Mouse (Mus musculus) c-Kit-positive CD71-positive TER-119-positive erythroid progenitor cells, embryonic 14.5 days (primary cell): ENCODE measurements around the gene Pgf.
"Not testable (repeated sequence)": the region's sequence is repeated elsewhere in the genome, so short reads cannot be mapped to it uniquely, and the experiment has no call there.

Experiments
- DNase-seq: peaks from one replicate; pipeline ENCODE4 v3.0.0-alpha.2; 2013; ENCODE audit warnings: low spot score

Gene Pgf

GRCm38 (mm10) chr12:85157797-85158460 lies 19.7 kb downstream of the Pgf start:
- no peak for DNase-seq

- DNase-seq, result no peak
Observed at GRCm38 (mm10) chr12:85156324-85156723, 21.3 kb downstream of the Pgf start.

- DNase-seq, result no peak
Observed at GRCm38 (mm10) chr12:85153011-85153410, 24.6 kb downstream of the Pgf start.

- peak; percentile 35 for DNase-seq
Observed at GRCm38 (mm10) chr12:85151002-85151774, 26.4 kb downstream of the Pgf start, which contains the start of gene Rps6kl1. TSS of gene Rps6kl1 (minus strand) at chr12:85151264.

- DNase-seq, result no peak
Observed at GRCm38 (mm10) chr12:85150321-85151001, 27.1 kb downstream of the Pgf start.

GRCm38 (mm10) chr12:85146881-85147280 lies 30.7 kb downstream of the Pgf start:
- no peak for DNase-seq

- DNase-seq, result no peak
Observed at GRCm38 (mm10) chr12:85146355-85146754, 31.2 kb downstream of the Pgf start.

GRCm38 (mm10) chr12:85145630-85146029 lies 32.0 kb downstream of the Pgf start:
- DNase-seq, result no peak

- no peak for DNase-seq
Observed at GRCm38 (mm10) chr12:85144821-85145220, 32.8 kb downstream of the Pgf start.

- not testable (repeated sequence) for DNase-seq
Observed at GRCm38 (mm10) chr12:85144276-85144675, 33.3 kb downstream of the Pgf start.

- DNase-seq, result peak; percentile 75
Observed at GRCm38 (mm10) chr12:85142803-85143202, 34.8 kb downstream of the Pgf start.

GRCm38 (mm10) chr12:85141096-85141495 lies 36.5 kb downstream of the Pgf start:
- no peak for DNase-seq

- peak; percentile 23 for DNase-seq
Observed at GRCm38 (mm10) chr12:85140036-85140701, 37.4 kb downstream of the Pgf start.

- DNase-seq, result no peak
Observed at GRCm38 (mm10) chr12:85136627-85137026, 41.0 kb downstream of the Pgf start.

GRCm38 (mm10) chr12:85135513-85136470 lies 41.8 kb downstream of the Pgf start:
- no peak for DNase-seq

- no peak for DNase-seq
Observed at GRCm38 (mm10) chr12:85134043-85134794, 43.4 kb downstream of the Pgf start.

GRCm38 (mm10) chr12:85131361-85131760 lies 46.2 kb downstream of the Pgf start:
- DNase-seq, result no peak

- DNase-seq, result no peak
Observed at GRCm38 (mm10) chr12:85129426-85129978, 48.1 kb downstream of the Pgf start.

GRCm38 (mm10) chr12:85126986-85127603 lies 50.5 kb downstream of the Pgf start:
- DNase-seq, result no peak

GRCm38 (mm10) chr12:85124751-85125150 lies 52.8 kb downstream of the Pgf start:
- no peak for DNase-seq
